In the genomic region with DNA sequence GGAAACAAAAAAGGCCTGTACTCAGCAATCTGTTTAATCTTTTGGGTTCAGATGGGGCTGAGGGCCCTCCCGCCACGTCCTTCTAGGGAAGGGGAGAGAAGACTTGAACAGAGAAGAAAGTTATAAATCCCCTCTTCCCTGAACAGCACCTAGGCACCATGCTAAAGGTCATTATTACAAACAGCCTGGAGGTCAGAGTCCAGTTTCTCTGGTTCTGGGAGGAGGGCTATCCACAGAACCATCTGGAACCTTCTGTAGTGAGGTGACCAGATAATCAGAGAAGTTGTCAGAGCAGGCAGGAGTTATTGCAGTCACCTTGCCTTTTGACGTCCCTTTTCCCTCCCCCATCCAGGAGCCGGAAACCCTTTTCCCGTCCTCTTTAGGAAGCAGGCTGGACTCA, we compare ENCODE assay signal across 16 mouse cellular contexts. TPM values are rescaled to one million over a fixed set of nuclear protein-coding genes. Genes with fewer than 3 reads are reported as not detected.
"Had no signal": no experiment of that assay in that cellular context is flagged by ENCODE, and none has a peak within 500 bp of the region (broad histone marks: within the 10 kb centered on the region; RNA-seq: fewer than 3 reads in every experiment).

No protein-coding gene starts in this region.

- ATAC-seq: lung, postnatal 0 days; midbrain, embryonic 13.5 days; midbrain, embryonic 15.5 days had no signal

- H3K9ac ChIP-seq: lung, embryonic 15.5 days; midbrain, embryonic 13.5 days; midbrain, embryonic 15.5 days; neural tube, embryonic 12.5 days had no signal

- H3K27me3 ChIP-seq: lung, embryonic 15.5 days; midbrain, embryonic 13.5 days; midbrain, embryonic 15.5 days; neural tube, embryonic 12.5 days had no signal

- H3K36me3 ChIP-seq: lung, embryonic 15.5 days; midbrain, embryonic 13.5 days; midbrain, embryonic 15.5 days; neural tube, embryonic 12.5 days had no signal

- H3K27ac ChIP-seq: lung, embryonic 15.5 days; macrophage; midbrain, embryonic 13.5 days; midbrain, embryonic 15.5 days; neural tube, embryonic 12.5 days had no signal

- H3K4me3 ChIP-seq: lung, embryonic 15.5 days; megakaryocyte, embryonic 14.5 days; midbrain, embryonic 13.5 days; midbrain, embryonic 15.5 days; neural tube, embryonic 12.5 days had no signal

- DNase-seq: lung, adult 2 months; lung, postnatal 14 days; lung, postnatal 36 days; right cerebral cortex, postnatal 14 days; spleen, adult 18-20 months; thymus, adult 18-20 months; thymus, postnatal 14 days; thymus, postnatal 36 days had no signal

- H3K9me3 ChIP-seq: lung, embryonic 15.5 days; megakaryocyte, embryonic 14.5 days; midbrain, embryonic 13.5 days; midbrain, embryonic 15.5 days; neural tube, embryonic 12.5 days had no signal

- H3K4me2 ChIP-seq: lung, embryonic 15.5 days; midbrain, embryonic 11.5 days; midbrain, embryonic 13.5 days; midbrain, embryonic 15.5 days; neural tube, embryonic 12.5 days had no signal

- H3K4me1 ChIP-seq: midbrain, embryonic 13.5 days; midbrain, embryonic 15.5 days; neural tube, embryonic 12.5 days had no signal

RNA-seq across cellular contexts. Expression of a gene that starts 2.3 kb away (rescaled TPM):
- polyA plus RNA-seq: macrophage had no signal
